Mouse (Mus musculus): Measurements from ENCODE around the gene Olfr640.

Olfr640 gene

GRCm38 (mm10) chr7:104025473-104025872 lies at the start of gene Olfr640:
TSS of gene Olfr640 (minus strand) at chr7:104025573.
- DNase-seq: no peak

DNA sequence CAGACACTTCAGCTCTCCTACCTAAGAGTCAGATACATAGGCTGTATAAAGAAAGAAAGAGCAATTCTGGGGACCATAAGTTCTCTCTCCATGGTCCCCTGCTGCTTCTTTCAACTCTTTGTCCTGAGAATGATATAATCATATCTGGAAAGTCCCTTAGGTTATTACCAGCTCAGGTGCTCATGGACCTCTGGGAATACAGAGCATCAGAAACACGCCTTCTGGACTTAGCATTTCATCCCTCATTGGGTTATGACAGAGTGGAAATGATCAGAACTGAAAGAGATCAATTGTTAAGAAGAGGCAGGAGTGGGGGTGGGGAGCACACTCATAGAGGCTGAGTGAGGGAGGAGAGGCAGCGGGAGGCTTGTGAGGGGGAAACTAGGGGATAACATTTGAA lies 46.4 kb upstream of the Olfr640 start, which contains the start of gene Olfr644:
Olfr644 (minus strand) TSS at position 101 of the 400 bp plus-strand sequence.
- DNase-seq: no peak

GRCm38 (mm10) chr7:104061345-104061744 lies 36.0 kb upstream of the Olfr640 start, which contains the start of gene 4930516K23Rik:
TSS of gene 4930516K23Rik (minus strand) at chr7:104061445.
- no peak for DNase-seq

- DNase-seq: no peak
Observed at GRCm38 (mm10) chr7:104059215-104059614, 33.8 kb upstream of the Olfr640 start.

GRCm38 (mm10) chr7:104052566-104052965 lies 27.2 kb upstream of the Olfr640 start, which contains the start of gene Olfr642:
TSS of gene Olfr642 (minus strand) at chr7:104052666.
- no peak for DNase-seq

- no peak for DNase-seq
Observed at GRCm38 (mm10) chr7:104050745-104051144, 25.4 kb upstream of the Olfr640 start.

DNA sequence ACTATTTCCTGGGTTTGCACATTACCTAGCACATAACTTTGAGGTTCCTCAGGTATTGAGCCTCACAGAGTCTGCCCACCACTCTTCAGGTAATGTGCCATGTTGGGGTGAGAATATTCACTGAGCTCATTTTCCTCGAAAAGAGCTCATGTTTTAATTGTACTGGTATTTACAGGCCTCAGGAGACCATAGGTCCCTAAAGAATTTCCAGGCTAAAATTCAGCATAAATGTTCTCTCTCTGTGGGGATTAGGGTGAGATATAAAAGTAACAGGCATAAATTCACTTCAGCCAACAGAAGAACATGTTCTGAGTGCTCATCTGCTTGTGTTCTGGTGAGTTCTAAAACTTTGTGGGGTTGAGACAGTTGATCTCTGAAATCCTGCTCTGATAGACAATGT lies 9.8 kb upstream of the Olfr640 start, which contains the start of gene Olfr641:
Olfr641 (plus strand) TSS at position 301 of the 400 bp plus-strand sequence.
- no peak for DNase-seq

GRCm38 (mm10) chr7:104026978-104027377 lies 1.6 kb upstream of the Olfr640 start:
- DNase-seq: no peak

DNA sequence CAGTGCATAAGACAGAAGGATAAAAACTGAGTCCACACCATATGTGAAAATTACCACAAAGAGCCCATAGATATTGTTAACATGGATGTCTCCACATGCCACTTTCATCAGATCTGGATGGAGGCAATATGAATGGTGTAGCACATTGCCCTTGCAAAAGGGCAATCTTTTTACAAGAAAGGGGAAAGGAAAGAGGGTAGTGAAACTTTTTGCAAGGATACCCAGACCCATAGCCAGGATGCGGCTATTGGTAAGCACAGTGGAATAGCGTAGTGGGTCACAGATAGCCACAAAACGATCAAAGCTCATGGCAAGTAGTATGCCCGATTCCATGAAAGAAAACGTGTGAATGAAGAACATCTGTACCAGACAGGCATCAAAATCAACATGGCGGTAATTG lies 3.7 kb downstream of the Olfr640 start:
- no peak for DNase-seq

DNA sequence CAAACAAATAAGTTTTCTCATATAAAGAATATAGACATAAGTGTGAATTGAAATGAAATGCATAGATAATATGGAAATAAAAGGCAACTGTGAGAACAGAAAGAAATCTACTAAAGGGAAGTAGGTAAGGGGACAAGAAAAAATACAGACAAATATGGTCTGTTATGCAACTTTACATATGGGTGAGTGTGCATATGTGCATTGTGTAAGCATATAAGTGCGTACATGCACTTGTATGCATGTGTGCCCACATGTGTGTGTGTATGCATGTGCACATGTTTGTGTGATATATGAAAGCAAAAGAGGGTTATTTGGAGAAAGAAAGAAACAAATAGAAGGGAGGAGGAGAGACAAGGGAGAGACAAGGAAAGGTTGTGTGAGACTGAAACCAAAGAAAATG lies 6.4 kb downstream of the Olfr640 start:
- DNase-seq: no peak

DNA sequence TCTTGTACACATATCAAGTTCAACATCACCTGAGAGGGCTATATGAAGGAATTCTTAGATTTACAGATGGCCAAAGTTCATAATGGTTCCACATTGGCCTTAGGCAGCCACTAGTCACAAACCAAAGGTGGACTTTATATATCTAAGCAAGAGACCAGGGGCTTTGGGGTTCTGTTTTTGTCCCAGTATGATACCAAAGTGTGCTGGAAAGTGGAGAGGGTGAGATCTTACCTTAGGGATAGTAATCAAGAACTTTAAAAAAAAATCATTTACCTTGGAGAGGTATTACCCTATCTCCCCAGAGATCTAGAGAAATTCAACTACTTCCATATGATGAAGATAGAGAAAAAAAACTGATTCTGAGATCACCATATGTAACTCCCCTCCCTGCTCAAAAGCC lies 8.2 kb downstream of the Olfr640 start, which contains the start of gene Olfr639:
Olfr639 (minus strand) TSS at position 101 of the 400 bp plus-strand sequence.
- no peak for DNase-seq

GRCm38 (mm10) chr7:103999124-103999523 lies 26.2 kb downstream of the Olfr640 start:
- DNase-seq: no peak

DNA sequence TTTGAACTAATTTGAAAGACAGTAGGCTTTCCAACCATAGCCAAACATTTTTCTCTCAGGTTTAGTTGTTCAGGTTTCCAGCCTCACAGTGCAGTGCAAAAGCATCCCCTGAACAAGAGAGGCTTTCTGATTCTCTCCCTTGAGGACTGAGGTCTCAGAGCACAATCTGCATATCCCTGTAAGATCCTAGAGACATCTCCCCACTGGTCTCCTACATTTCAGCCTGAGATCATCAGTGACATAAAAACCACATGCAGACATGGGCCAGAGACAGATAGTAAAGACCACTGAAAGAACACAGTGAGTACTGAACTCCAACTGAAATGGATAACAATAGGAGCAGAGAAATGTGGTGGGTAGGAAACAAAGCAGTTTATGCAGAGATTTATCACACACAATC lies 26.9 kb downstream of the Olfr640 start, which contains the start of gene Olfr638:
Olfr638 (plus strand) TSS at position 301 of the 400 bp plus-strand sequence.
- no peak for DNase-seq

GRCm38 (mm10) chr7:103971782-103972181 lies 53.6 kb downstream of the Olfr640 start:
- DNase-seq: no peak

DNA sequence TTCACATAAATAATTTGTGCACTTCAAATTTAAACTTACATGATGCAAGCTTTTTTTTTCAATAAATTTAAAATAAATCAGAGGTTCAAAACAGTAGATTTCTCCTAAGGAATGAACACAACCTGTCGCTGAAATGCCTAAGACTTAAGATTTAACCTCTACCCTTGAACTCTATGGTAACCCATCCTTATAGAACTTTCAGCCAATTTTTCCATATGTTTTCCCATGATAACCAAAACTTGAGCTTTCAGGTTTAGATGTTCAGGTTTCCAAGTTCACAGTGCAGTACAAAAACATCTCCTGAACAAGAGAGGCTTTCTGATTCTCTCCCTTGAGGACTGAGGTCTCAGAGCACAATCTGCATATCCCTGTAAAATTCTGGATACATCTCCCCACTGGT lies 54.5 kb downstream of the Olfr640 start, which contains the start of gene Olfr635:
Olfr635 (plus strand) TSS at position 301 of the 400 bp plus-strand sequence.
- DNase-seq: no peak

Measured in thymus, postnatal 36 days (tissue).